Mouse (Mus musculus) Patski (cell line): ENCODE measurements at regions not wholly inside any gene's neighbourhood (a gene's known extent, or its start where the extent isn't known, plus 50 kb on each side); places are given as distances from the start of the nearest gene placed in this dataset.

Experiments used
- ATAC-seq: fragments of 100-300 bp; one replicate; pipeline ENCODE4 v1.8.0; 2021
- CTCF ChIA-PET: fragments of 350-600 bp; sonication (Branson Sonifier 250); formaldehyde crosslinking; loops from one replicate; lab custom pipeline; 2022; ENCODE audit warnings: inconsistent platforms; lab: Charles Lee
- POLR2A ChIA-PET: fragments of 350-600 bp; sonication (Branson Sonifier 250); formaldehyde crosslinking; loops from one replicate; lab custom pipeline; 2022; ENCODE audit warnings: antibody characterized with exemption, inconsistent platforms; lab: Charles Lee
- DNase-seq: peaks from one replicate; pipeline ENCODE4 v3.0.0-alpha.2; 2011; ENCODE audit warnings: low read depth, low spot score
- H3K27me3 ChIP-seq: fragments of 371-371 bp; one replicate; pipeline ENCODE4 v1.5.1; 2021
- CTCF ChIP-seq: fragments of 100-300 bp; IDR thresholded peaks from one replicate; pipeline ENCODE4 v1.5.1; 2021
- in situ Hi-C: fragments of 300-500 bp; cut with MboI; formaldehyde crosslinking; loops from 3 replicates; pipeline ENCODE4 v1.11.1; 2018; ENCODE audit warnings: low pct_unique_long_range_greater_than_20kb, mixed read lengths

DNA sequence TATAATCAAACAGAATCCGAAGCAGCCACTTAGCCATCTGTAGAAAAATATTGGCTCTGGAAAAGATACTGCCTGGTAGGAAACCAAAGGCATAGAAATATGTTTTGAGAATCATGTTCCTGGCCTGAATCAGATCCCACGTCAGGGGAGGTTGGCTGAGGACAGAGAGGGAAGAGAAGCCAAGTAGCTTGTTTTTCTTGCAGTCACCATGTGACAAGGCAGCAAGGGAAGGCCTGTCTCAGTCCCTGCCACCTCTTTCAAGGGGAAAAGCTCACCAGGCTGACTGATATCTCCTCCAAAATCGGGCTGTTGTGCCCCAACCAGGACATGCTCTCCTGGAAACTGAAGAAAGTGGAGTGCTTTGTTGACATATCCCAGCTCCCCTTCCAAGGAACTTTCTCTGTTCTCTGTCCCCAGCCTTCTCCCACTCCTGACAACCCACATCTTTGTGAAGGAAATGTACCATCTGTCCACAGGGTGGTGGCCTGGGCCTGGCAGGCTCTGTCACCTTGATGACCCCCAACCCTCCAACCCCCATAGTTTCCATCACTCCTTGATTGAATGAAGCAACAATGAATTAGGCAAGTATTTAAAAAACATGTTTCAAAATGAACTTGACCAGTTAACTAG is 104.3 kb upstream of the Foxn2 start:
- no peak for ATAC-seq
- POLR2A ChIA-PET = no interaction called here
- no peak for DNase-seq
- no peak for TF ChIP-seq CTCF
- H3K27me3 ChIP-seq = no peaks in the 10 kb centered on the region
- CTCF ChIA-PET = interaction anchor here (0.6 to 1.2 kb wide), 2 partner anchors 10 to 69 kb away, joined by 3 read pairs; no protein-coding TSS in a partner anchor
- in situ Hi-C loops = no loop called here

DNA sequence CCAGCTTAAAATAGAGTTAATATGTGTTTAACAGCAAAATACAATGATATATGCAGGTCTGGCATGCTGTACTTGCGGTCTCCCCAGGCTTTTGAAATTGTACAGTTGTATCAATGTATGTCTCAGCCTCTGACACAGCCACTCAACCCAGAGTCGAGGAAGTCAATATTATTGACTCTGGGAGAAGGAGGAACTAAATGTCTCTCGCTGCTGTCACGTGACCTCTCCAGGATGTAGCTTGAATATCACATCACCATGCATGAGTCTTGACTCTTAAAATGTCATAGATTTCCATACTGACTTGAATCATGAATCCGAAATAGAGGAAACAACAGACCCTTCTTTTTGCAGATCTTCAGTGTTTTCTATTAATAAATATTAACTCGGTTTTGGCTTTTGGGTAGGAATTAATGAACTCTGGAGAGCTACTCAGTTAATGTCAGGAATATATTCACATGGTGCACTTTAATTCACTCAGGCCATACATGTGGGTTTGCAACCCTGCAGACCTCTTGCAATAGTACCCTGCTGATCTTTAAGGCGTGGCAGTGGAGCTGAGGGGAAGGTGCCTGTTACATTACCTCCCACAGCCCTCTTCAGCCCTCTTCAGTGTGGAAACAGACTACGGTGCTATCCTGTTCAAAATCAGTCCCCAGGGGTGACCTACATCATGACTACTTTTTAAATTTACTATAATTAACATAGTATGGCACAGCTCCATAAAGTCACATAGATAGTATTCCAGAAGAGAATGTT is 102.7 kb upstream of the Foxn2 start:
- ATAC-seq = no peak
- CTCF ChIA-PET = interaction anchor here (1.3 kb wide), 1 partner anchor 19 kb away, joined by 3 read pairs; no protein-coding TSS in a partner anchor
- no peak for TF ChIP-seq CTCF
- POLR2A ChIA-PET = no interaction called here
- DNase-seq = no peak
- in situ Hi-C loops = no loop called here
- no peaks in the 10 kb centered on the region for H3K27me3 ChIP-seq

- no peak for DNase-seq
- no peaks in the 10 kb centered on the region for H3K27me3 ChIP-seq
- in situ Hi-C loops = no loop called here
- ChIA-PET CTCF (no interaction called here), POLR2A (no interaction called here)
- no peak for TF ChIP-seq CTCF
- ATAC-seq = no peak
These were observed 99.4 kb upstream of the Foxn2 start for GRCm38 (mm10) chr17:88341141-88341540.

DNA sequence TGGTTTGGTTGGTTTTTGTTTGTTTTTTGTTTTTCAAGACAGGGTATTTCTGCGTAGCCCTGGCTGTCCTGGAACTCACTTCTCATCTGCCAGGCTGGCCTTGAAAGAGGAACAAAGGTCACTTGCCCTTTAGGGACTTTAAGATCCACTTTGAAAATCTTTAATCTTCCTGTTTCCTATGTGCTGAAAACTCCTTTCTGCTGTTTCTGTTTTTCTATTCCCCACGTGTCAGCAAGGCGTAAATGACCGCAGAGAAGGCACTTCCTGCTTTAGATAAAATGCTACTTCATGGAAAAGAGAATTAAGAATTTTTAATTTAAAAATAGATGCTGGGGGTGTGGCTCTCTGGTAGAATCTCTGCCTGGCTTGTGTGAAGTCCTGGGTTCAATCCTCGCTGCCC is 98.9 kb upstream of the Foxn2 start:
- no peak for TF ChIP-seq CTCF
- DNase-seq (no peak), ATAC-seq (no peak)
- H3K27me3 ChIP-seq = no peaks in the 10 kb centered on the region
- CTCF ChIA-PET = no interaction called here
- in situ Hi-C loops = no loop called here
- POLR2A ChIA-PET = no interaction called here

DNA sequence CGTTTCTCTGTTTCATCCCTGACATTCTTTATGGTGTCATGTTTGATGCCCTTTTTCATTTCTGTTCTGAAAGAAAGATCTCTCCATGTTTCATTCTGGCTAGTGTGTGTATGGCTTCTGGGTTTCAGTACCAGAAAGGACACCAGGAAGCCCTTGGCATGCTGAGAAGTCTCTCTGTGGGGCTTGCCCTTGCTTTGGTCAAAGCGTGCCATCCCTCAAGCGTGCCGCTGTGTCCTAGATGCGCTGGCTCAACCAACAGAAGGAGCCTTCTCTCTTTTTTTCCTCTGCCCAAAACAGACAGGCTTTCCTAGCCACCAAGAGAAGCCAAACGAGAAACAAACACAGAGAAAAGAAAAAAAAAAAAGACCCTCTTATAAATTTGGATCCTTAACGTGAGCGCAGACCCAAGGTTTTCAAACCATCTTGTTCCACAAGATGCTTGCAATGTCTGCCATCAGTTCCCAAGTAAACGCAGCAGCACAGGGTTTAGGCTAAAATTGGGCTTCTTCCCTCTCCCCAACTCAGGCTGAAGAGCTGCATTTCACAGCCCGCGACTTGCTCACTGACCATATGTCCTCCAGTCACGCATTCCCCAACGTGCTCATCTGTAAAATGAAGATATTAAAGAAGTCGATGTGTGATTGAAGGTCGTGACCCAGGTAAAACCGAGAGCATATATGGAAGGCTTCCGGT is 97.3 kb upstream of the Foxn2 start:
- DNase-seq (no peak), ATAC-seq (no peak)
- no peaks in the 10 kb centered on the region for H3K27me3 ChIP-seq
- CTCF ChIA-PET = no interaction called here
- in situ Hi-C loops = no loop called here
- POLR2A ChIA-PET = no interaction called here
- no peak for TF ChIP-seq CTCF

- H3K27me3 ChIP-seq = no peaks in the 10 kb centered on the region
- ATAC-seq = no peak
- CTCF ChIA-PET = interaction anchor here (1.0 kb wide), 1 partner anchor 10 kb away, joined by 3 read pairs; no protein-coding TSS in a partner anchor
- in situ Hi-C loops = no loop called here
- POLR2A ChIA-PET = no interaction called here
- no peak for DNase-seq
- TF ChIP-seq CTCF = no peak
These were observed 95.1 kb upstream of the Foxn2 start for GRCm38 (mm10) chr17:88345433-88345832.

DNA sequence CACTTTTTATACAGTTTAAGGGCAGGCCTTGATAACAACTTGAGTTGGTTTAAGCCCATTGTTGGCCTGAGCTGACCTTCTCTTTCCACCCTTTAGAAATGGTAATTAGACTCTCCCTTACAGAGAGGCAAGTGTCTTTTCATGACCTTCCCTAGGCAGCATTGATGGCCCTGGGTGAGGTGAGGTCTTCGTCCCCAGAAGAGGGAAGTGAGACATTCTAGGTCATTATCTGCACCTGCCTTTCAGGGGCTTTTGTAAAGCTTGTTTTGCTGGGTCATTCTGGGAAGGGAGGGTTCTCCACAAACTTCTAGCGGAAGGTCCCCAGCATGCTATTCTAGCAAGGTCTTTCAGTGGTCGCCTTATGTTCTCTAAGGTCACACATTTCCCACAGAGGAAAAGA is 93.6 kb upstream of the Foxn2 start:
- CTCF ChIA-PET = no interaction called here
- no peak for TF ChIP-seq CTCF
- ATAC-seq = no peak
- no peak for DNase-seq
- H3K27me3 ChIP-seq = no peaks in the 10 kb centered on the region
- POLR2A ChIA-PET = no interaction called here
- in situ Hi-C loops = no loop called here

GRCm38 (mm10) chr17:88349825-88350460 is 90.6 kb upstream of the Foxn2 start:
- H3K27me3 ChIP-seq = no peaks in the 10 kb centered on the region
- ATAC-seq = no peak
- POLR2A ChIA-PET = no interaction called here
- DNase-seq = no peak
- in situ Hi-C loops = no loop called here
- CTCF ChIA-PET = no interaction called here
- no peak for TF ChIP-seq CTCF

DNA sequence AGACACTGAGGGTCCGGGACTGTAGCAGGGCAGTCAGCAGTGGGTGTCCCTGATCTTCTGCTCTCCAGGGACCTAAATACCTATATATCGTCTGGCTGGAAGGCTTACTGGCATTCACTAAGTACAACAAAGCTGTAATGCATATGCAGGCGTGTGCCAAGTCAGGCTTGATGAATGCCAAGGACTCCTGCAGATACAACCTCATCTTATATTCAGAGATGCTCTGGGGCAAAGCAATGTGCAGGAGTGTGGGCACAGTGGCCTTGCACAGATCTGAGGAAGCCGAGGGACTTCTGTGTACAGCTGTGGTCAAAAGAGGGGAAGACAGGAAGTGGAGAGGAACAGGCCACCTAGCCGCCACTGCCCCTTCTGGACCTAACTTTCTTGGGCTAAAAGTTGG is 89.5 kb upstream of the Foxn2 start:
- ATAC-seq = no peak
- ChIA-PET CTCF (no interaction called here), POLR2A (no interaction called here)
- in situ Hi-C loops = no loop called here
- TF ChIP-seq CTCF = no peak
- DNase-seq = no peak
- no peaks in the 10 kb centered on the region for H3K27me3 ChIP-seq

- ATAC-seq (no peak), DNase-seq (no peak)
- CTCF ChIA-PET = no interaction called here
- no peaks in the 10 kb centered on the region for H3K27me3 ChIP-seq
- no peak for TF ChIP-seq CTCF
- POLR2A ChIA-PET = no interaction called here
- in situ Hi-C loops = no loop called here
These were observed 87.6 kb upstream of the Foxn2 start for GRCm38 (mm10) chr17:88352960-88353359.

GRCm38 (mm10) chr17:88361161-88361560 is 79.3 kb upstream of the Foxn2 start:
- ATAC-seq (no peak), DNase-seq (no peak)
- in situ Hi-C loops = no loop called here
- ChIA-PET CTCF (interaction anchor here (1.4 kb wide), 1 partner anchor 9 kb away, joined by 3 read pairs; no protein-coding TSS in a partner anchor), POLR2A (no interaction called here)
- no peaks in the 10 kb centered on the region for H3K27me3 ChIP-seq
- TF ChIP-seq CTCF = no peak
